Mouse (Mus musculus) erythroblast, embryonic 14.5 days (primary cell): Measurements from ENCODE around the gene Gm8094.
"Not testable (repeated sequence)": the region's sequence is repeated elsewhere in the genome, so short reads cannot be mapped to it uniquely, and the experiment has no call there.

Source experiments
- GATA1 ChIP-seq: IDR thresholded peaks from 2 replicates; pipeline ENCODE4 v1.6.1; 2012; ENCODE audit warnings: low read length, inconsistent platforms, mixed read lengths
- TAL1 ChIP-seq: IDR thresholded peaks from 3 replicates; pipeline ENCODE4 v1.6.1; 2012; ENCODE audit warnings: low read length, inconsistent platforms, mixed read lengths

- not testable (repeated sequence) for TF ChIP-seq TAL1, GATA1
These were observed 16.3 kb downstream of the Gm8094 start for GRCm38 (mm10) chr14:43060179-43060578.
